Mouse (Mus musculus) G1E (cell line): Measurements from ENCODE around the gene Rab31. TPM values are rescaled to one million over a fixed set of nuclear protein-coding genes. Genes with fewer than 3 reads are reported as not detected.

Experiments used
- ATAC-seq: 2 replicates; pipeline ENCODE4 v1.8.0; 2016; ENCODE audit warnings: mild to moderate bottlenecking; ENCODE audit not compliant: insufficient number of reproducible peaks, poor library complexity, low FRiP score, severe bottlenecking; ENCODE audit errors: extremely low read depth
- DNase-seq: peaks from one replicate; pipeline ENCODE4 v3.0.0; 2012; ENCODE audit warnings: low spot score
- H3K27me3 ChIP-seq: 2 replicates; pipeline ENCODE4 v1.6.1; 2012; ENCODE audit warnings: mild to moderate bottlenecking, low read length, inconsistent platforms; ENCODE audit not compliant: insufficient read depth
- H3K36me3 ChIP-seq: replicated peaks from 2 replicates; pipeline ENCODE3; 2012; ENCODE audit warnings: mild to moderate bottlenecking, inconsistent platforms
- H3K4me1 ChIP-seq: 2 replicates; pipeline ENCODE4 v1.6.1; 2012; ENCODE audit warnings: low read depth, low read length, inconsistent platforms, mixed read lengths; ENCODE audit not compliant: insufficient read depth
- H3K4me3 ChIP-seq: 2 replicates; pipeline ENCODE4 v1.5.1; 2012; ENCODE audit warnings: low read depth, mild to moderate bottlenecking, inconsistent platforms, low read length, moderate library complexity, mixed read lengths
- H3K9me3 ChIP-seq: replicated peaks from 2 replicates; pipeline ENCODE4 v1.6.1; 2012; ENCODE audit warnings: inconsistent platforms
- CTCF ChIP-seq: IDR thresholded peaks from 2 replicates; pipeline ENCODE4 v1.5.1; 2012; ENCODE audit warnings: low read depth, low read length, inconsistent platforms, mixed read lengths
- GATA1 ChIP-seq: IDR thresholded peaks from 2 replicates; pipeline ENCODE4 v1.6.1; 2012; ENCODE audit warnings: borderline replicate concordance, low read length, inconsistent platforms, mixed read lengths
- GATA2 ChIP-seq: IDR thresholded peaks from 2 replicates; pipeline ENCODE4 v1.6.1; 2012; ENCODE audit warnings: low read depth, low read length, inconsistent platforms, borderline replicate concordance
- POLR2AphosphoS5 ChIP-seq: IDR thresholded peaks from 2 replicates; pipeline ENCODE4 v1.6.1; 2012; ENCODE audit warnings: low read depth, low read length, inconsistent platforms; ENCODE audit not compliant: insufficient replicate concordance
- TAL1 ChIP-seq: conservative IDR thresholded peaks from 2 replicates; pipeline ENCODE4 v1.6.1; 2012; ENCODE audit warnings: low read depth, low read length, inconsistent platforms, mixed read lengths
- polyA plus RNA-seq: library from polyadenylated mRNA; stranded (reverse); fragments of >175 nt; gene quantifications from 2 replicates; pipeline ENCODE4 v1.2.3, GENCODE M21; 2012
- total RNA-seq, 2 experiments: library from RNA; stranded (forward) in 1 of 2; stranded (reverse) in 1 of 2; fragments of 200-1000 nt in 1 of 2; fragments of >200 nt in 1 of 2; fragmentation: Nextera tagmentation in 1 of 2; gene quantifications; 2 replicates each; pipeline ENCODE4 v1.2.3; 2014 to 2017

Gene Rab31
- total and polyA plus RNA-seq, 3 experiments: 0.20 to 1.7 (median 1.6) TPM

GRCm38 (mm10) chr17:65614431-65614830, 158.1 kb downstream of the Rab31 start:
- ATAC-seq: no peak
- H3K9me3 ChIP-seq: no peaks in the 10 kb centered on the region
- no peak for DNase-seq
- no peaks in the 10 kb centered on the region for H3K27me3 ChIP-seq
- H3K4me1 ChIP-seq: peaks cover 31% of the 10 kb centered on the region
- H3K4me3 ChIP-seq: peak overlapping the region; percentile 97
- TF ChIP-seq TAL1: no peak
- TF ChIP-seq GATA2: no peak
- no peak for TF ChIP-seq CTCF
- H3K36me3 ChIP-seq: peaks cover 8% of the 10 kb centered on the region

DNA sequence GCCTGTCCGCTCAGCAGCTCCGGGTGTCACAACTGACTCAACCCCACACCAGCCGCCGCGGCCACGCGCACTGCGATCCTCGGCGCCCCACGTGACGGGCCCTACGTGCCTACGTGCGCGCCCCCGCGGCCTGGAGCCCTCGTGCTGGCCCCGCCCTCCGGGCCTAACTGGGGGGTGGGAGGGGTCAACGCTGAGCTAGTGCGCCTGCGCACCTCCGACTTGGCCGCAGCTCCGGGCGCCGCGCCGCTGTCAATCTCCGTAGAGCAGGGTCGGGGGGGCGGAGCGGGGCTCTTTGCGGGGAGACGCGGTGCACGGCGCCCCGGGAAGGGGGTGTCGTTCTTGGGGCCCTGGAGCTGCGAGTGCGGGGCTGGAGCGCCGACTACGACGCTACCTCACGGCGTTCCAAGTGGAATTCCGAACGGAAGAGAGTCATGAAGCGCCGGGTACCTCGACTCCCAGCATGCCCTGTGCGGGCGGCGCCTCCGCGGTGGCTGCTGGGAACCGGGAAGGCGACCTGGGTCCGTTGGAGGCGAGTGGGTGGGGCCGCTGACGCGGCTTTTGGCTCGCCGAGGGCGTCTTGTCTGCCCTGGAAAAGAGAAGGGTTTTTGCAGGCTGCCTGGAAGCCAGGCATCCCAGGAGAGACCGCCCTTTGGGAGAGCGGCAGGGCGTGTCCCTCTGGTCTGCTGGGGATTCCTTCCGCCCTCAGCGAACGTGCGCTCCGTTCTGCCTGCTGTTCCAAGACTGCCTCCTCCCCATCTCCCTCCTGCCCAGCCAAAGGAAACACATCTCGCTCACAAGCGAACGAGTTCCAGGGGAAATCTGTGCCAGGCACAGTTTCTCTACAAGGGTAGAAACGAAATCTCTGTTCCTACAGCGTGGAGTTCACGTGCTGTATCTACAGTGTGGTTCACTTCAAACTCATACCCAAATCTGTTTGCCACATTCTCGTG, 158.8 kb downstream of the Rab31 start, which contains the start of gene Vapa:
Gene Vapa (minus strand): TSS at position 93 of the 950 bp plus-strand sequence.
- TF ChIP-seq TAL1: no peak
- TF ChIP-seq CTCF: no peak
- TF ChIP-seq GATA1: no peak
- peak; percentile 95 for DNase-seq
- peak; percentile 81 for ATAC-seq
- Histone ChIP-seq H3K27me3 (no peaks in the 10 kb centered on the region), H3K4me3 (peak within 1 kb of the TSS; percentile 97), H3K4me1 (peaks cover 38% of the 10 kb centered on the region), H3K9me3 (no peaks in the 10 kb centered on the region), H3K36me3 (peaks cover 15% of the 10 kb centered on the region)

DNA sequence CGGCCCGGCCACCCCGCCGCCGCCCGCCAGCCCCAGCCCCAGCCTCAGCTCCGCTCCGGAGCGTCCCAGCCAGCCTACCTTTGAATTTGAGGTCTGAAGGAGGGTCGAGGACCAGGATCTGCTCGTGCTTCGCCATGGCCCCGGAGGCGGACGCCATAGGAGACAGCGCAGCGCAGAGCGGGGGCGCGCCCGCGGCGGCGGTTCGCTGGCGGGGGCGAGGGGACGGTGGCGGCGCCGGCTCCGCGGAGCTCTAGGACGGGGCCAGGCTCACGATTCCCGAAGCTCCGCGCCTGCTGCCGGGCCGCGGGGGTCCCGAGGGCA, 159.4 kb downstream of the Rab31 start:
- no peak for ATAC-seq
- Histone ChIP-seq H3K36me3 (peaks cover 15% of the 10 kb centered on the region), H3K27me3 (no peaks in the 10 kb centered on the region), H3K4me1 (peaks cover 45% of the 10 kb centered on the region), H3K4me3 (peak overlapping the region; percentile 97), H3K9me3 (no peaks in the 10 kb centered on the region)
- no peak for DNase-seq
- TF ChIP-seq GATA1 (no peak), TAL1 (no peak)

- peaks cover 50% of the 10 kb centered on the region for H3K4me1 ChIP-seq
- H3K4me3 ChIP-seq: peak overlapping the region; percentile 97
- no peaks in the 10 kb centered on the region for H3K27me3 ChIP-seq
- DNase-seq (peak; percentile 46), ATAC-seq (no peak)
- peaks cover 19% of the 10 kb centered on the region for H3K36me3 ChIP-seq
- no peaks in the 10 kb centered on the region for H3K9me3 ChIP-seq
- no peak for TF ChIP-seq GATA1
- TF ChIP-seq TAL1: no peak
- no peak for TF ChIP-seq GATA2
- TF ChIP-seq POLR2AphosphoS5: no peak
- no peak for TF ChIP-seq CTCF
These were observed 160.0 kb downstream of the Rab31 start for GRCm38 (mm10) chr17:65612391-65613141.

DNA sequence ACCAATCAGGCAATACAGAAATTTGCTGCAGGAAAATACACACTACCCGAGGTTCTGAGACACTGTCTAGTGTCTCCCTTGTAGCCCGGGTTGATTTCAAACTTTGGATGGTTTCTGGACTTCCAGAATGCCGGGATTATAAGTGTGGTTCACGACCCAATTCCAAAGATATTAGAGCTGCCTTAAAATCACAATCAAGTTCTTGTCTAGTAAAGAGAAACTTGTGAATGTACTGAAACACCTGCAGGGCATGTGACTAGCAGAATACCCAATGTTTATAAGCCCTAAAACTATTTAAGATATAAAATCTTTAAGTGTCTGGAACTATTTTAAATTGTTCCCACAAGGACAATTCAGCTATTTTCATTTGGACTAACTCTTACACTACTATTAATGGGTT, 160.8 kb downstream of the Rab31 start:
- Histone ChIP-seq H3K9me3 (no peaks in the 10 kb centered on the region), H3K4me1 (peaks cover 58% of the 10 kb centered on the region), H3K4me3 (peak overlapping the region; percentile 97), H3K36me3 (peaks cover 22% of the 10 kb centered on the region), H3K27me3 (no peaks in the 10 kb centered on the region)
- TF ChIP-seq POLR2AphosphoS5 (no peak), GATA2 (no peak), TAL1 (no peak), CTCF (no peak), GATA1 (no peak)
- DNase-seq: no peak
- no peak for ATAC-seq

- H3K4me1 ChIP-seq: peaks cover 70% of the 10 kb centered on the region
- no peak for TF ChIP-seq GATA2
- TF ChIP-seq CTCF: no peak
- peak; percentile 70 for TF ChIP-seq TAL1
- no peaks in the 10 kb centered on the region for H3K9me3 ChIP-seq
- DNase-seq (no peak), ATAC-seq (peak; percentile 18)
- H3K4me3 ChIP-seq: no peak overlapping the region; the same call in 1 of the 2 replicates
- H3K36me3 ChIP-seq: peaks cover 25% of the 10 kb centered on the region
- no peaks in the 10 kb centered on the region for H3K27me3 ChIP-seq
These were observed 163.8 kb downstream of the Rab31 start for GRCm38 (mm10) chr17:65608743-65609142.

GRCm38 (mm10) chr17:65608312-65608687, 164.3 kb downstream of the Rab31 start:
- no peak for ATAC-seq
- H3K4me1 ChIP-seq: peaks cover 71% of the 10 kb centered on the region
- H3K36me3 ChIP-seq: peaks cover 25% of the 10 kb centered on the region
- no peak for TF ChIP-seq TAL1
- no peak for TF ChIP-seq GATA2
- no peak for TF ChIP-seq GATA1
- no peak for TF ChIP-seq CTCF
- TF ChIP-seq POLR2AphosphoS5: no peak
- DNase-seq: no peak
- peak overlapping the region; percentile 29; the same call in 1 of the 2 replicates for H3K4me3 ChIP-seq
- H3K9me3 ChIP-seq: no peaks in the 10 kb centered on the region
- no peaks in the 10 kb centered on the region for H3K27me3 ChIP-seq
